Comparison of ENCODE assay signal across 8 mouse cellular contexts in genomic region chr5:91519521-91519920, GRCm38 (mm10). TPM values are rescaled to one million over a fixed set of nuclear protein-coding genes. Genes with fewer than 3 reads are reported as not detected.
DNase-seq lines count a peak whose midpoint lies in the region; ATAC-seq and TF ChIP-seq lines count a peak whose summit lies in the region.

No protein-coding gene starts in this region.

- TF ChIP-seq POLR2A in MEL (IDR thresholded peaks at IDR 0.05; ENCODE audit: control insufficient read depth in 1 of 2, insufficient read depth in 1 of 2, low read depth in 1 of 2, low read length in 2 of 2, poor library complexity in 1 of 2): no peak

- peak overlapping the region; percentile 68; the same call in 1 of the 2 replicates for H3K4me3 ChIP-seq in heart, embryonic 11.5 days (ENCODE audit: low read depth, low read length)
- peak overlapping the region; percentile 48 to 61; a peak in 3 of 4 replicates for H3K4me3 ChIP-seq in MEL (ENCODE audit: control insufficient read depth in 1 of 2, insufficient read depth in 1 of 2, low read depth in 2 of 2, low read length in 2 of 2)
- peak overlapping the region; percentile 62 for H3K4me3 ChIP-seq in embryonic facial prominence, embryonic 15.5 days (replicated peaks)
- H3K4me3 ChIP-seq in limb, embryonic 13.5 days: peak overlapping the region; percentile 58

- peaks cover 12% of the 10 kb centered on the region for H3K4me1 ChIP-seq in heart, embryonic 11.5 days (ENCODE audit: control insufficient read depth, insufficient read depth, low read length)
- H3K4me1 ChIP-seq in MEL (ENCODE audit: control insufficient read depth in 1 of 2, insufficient read depth in 2 of 2, low read length in 2 of 2): peaks cover 0 to 8% of the 10 kb centered on the region in 2 experiments; a peak in 2 of 4 replicates
- H3K4me1 ChIP-seq in embryonic facial prominence, embryonic 15.5 days: peaks cover 20% of the 10 kb centered on the region
- peaks cover 24% of the 10 kb centered on the region for H3K4me1 ChIP-seq in limb, embryonic 13.5 days

- no peaks in the 10 kb centered on the region for H3K27me3 ChIP-seq in heart, embryonic 11.5 days (ENCODE audit: control insufficient read depth, insufficient read depth, low read length)
- H3K27me3 ChIP-seq in MEL (ENCODE audit: control insufficient read depth in 1 of 2, insufficient read depth in 2 of 2, low read length in 2 of 2): no peaks in the 10 kb centered on the region
- H3K27me3 ChIP-seq in embryonic facial prominence, embryonic 15.5 days: no peaks in the 10 kb centered on the region
- H3K27me3 ChIP-seq in limb, embryonic 13.5 days: peaks cover 22% of the 10 kb centered on the region

- intact Hi-C loops in heart, postnatal 36 days (cut with DNase I): loop anchor here (1.0 to 10.0 kb wide), 3 partner anchors 87 to 595 kb away; no protein-coding TSS in a partner anchor

- TF ChIP-seq EP300 in MEL (IDR thresholded peaks at IDR 0.05; ENCODE audit: low read depth in 1 of 2, low read length in 2 of 2): no peak

- H3K79me2 ChIP-seq in MEL (ENCODE audit: control insufficient read depth, insufficient read depth, low read length, poor library complexity): peaks cover 44% of the 10 kb centered on the region

- DNase-seq in heart, postnatal 36 days: no peak
- DNase-seq in MEL (ENCODE audit: low read depth, low spot score): peak; percentile 31
- DNase-seq in gastrocnemius, adult 8-10 months (ENCODE audit: low spot score in 2 of 2): no peak
- DNase-seq in ovary, adult 18-20 months (ENCODE audit: low spot score): no peak
- DNase-seq in right cerebral cortex, adult 18-20 months: no peak

- WGBS in heart, embryonic 11.5 days (ENCODE audit: insufficient replicate concordance): 47% methylated on average over 4 of the region's 4 CpGs
- WGBS in embryonic facial prominence, embryonic 15.5 days: 20% methylated on average over 4 of the region's 4 CpGs
- WGBS in limb, embryonic 13.5 days: 36% methylated on average over 4 of the region's 4 CpGs

- no peaks in the 10 kb centered on the region for H3K9me3 ChIP-seq in heart, embryonic 11.5 days (replicated peaks; ENCODE audit: control insufficient read depth, low read length)
- H3K9me3 ChIP-seq in MEL (replicated peaks; ENCODE audit: insufficient read depth, low read length): no peaks in the 10 kb centered on the region
- no peaks in the 10 kb centered on the region for H3K9me3 ChIP-seq in embryonic facial prominence, embryonic 15.5 days (replicated peaks)
- no peaks in the 10 kb centered on the region for H3K9me3 ChIP-seq in limb, embryonic 13.5 days

- TF ChIP-seq RAD21 in MEL (IDR thresholded peaks at IDR 0.05; ENCODE audit: low read depth, low read length): no peak

- H3K4me2 ChIP-seq in heart, embryonic 11.5 days: peak overlapping the region; percentile 93
- H3K4me2 ChIP-seq in embryonic facial prominence, embryonic 15.5 days (replicated peaks): peak overlapping the region; percentile 92
- H3K4me2 ChIP-seq in limb, embryonic 13.5 days (replicated peaks): peak overlapping the region; percentile 91

- H3K27ac ChIP-seq in heart, embryonic 11.5 days (ENCODE audit: low read depth, low read length): no peak overlapping the region
- no peak overlapping the region for H3K27ac ChIP-seq in MEL (ENCODE audit: control insufficient read depth, low read depth, low read length)
- H3K27ac ChIP-seq in embryonic facial prominence, embryonic 15.5 days (replicated peaks): no peak overlapping the region
- no peak overlapping the region for H3K27ac ChIP-seq in limb, embryonic 13.5 days

- TF ChIP-seq CTCF in MEL (IDR thresholded peaks at IDR 0.05 in 2 of 3, conservative IDR thresholded peaks at IDR 0.05 in 1 of 3; ENCODE audit: control insufficient read depth in 1 of 3, insufficient read depth in 1 of 3, low read depth in 2 of 3, low read length in 3 of 3, poor library complexity in 1 of 3, severe bottlenecking in 1 of 3): no peak

- ATAC-seq in heart, embryonic 11.5 days (replicated peaks; ENCODE audit: insufficient number of reproducible peaks, low FRiP score, low TSS enrichment): no peak
- no peak for ATAC-seq in embryonic facial prominence, embryonic 15.5 days (ENCODE audit: insufficient number of reproducible peaks, low FRiP score, low TSS enrichment, low read depth)
- ATAC-seq in limb, embryonic 13.5 days (ENCODE audit: low FRiP score, low read depth): no peak

- no peak overlapping the region for H3K9ac ChIP-seq in heart, embryonic 11.5 days (ENCODE audit: low read depth, low read length)
- peak overlapping the region; percentile 52 for H3K9ac ChIP-seq in MEL (ENCODE audit: control insufficient read depth, low read depth, low read length, poor library complexity, severe bottlenecking)
- H3K9ac ChIP-seq in embryonic facial prominence, embryonic 15.5 days: no peak overlapping the region
- H3K9ac ChIP-seq in limb, embryonic 13.5 days: no peak overlapping the region

- H3K36me3 ChIP-seq in heart, embryonic 11.5 days (ENCODE audit: control insufficient read depth, insufficient read depth, low read length): no peaks in the 10 kb centered on the region
- H3K36me3 ChIP-seq in MEL (ENCODE audit: control insufficient read depth in 1 of 2, insufficient read depth in 2 of 2, low read length in 2 of 2): peaks cover 0 to 21% of the 10 kb centered on the region in 2 experiments; a peak in 3 of 4 replicates
- no peaks in the 10 kb centered on the region for H3K36me3 ChIP-seq in embryonic facial prominence, embryonic 15.5 days
- no peaks in the 10 kb centered on the region for H3K36me3 ChIP-seq in limb, embryonic 13.5 days

TF ChIP-seq in MEL, 35 proteins besides CTCF, POLR2A, EP300 and RAD21:
- TF ChIP-seq SMC3 (IDR thresholded peaks at IDR 0.05; ENCODE audit: low read depth, low read length) (no peak), POLR2AphosphoS2 (IDR thresholded peaks at IDR 0.05; ENCODE audit: low read length) (no peak), KAT2A (conservative IDR thresholded peaks at IDR 0.05; ENCODE audit: low read depth, low read length) (no peak), POLR2AphosphoS5 (IDR thresholded peaks at IDR 0.05; ENCODE audit: borderline replicate concordance, low read depth, low read length) (no peak), MEF2A (IDR thresholded peaks at IDR 0.05; ENCODE audit: extremely low read depth, insufficient replicate concordance, low read depth, low read length, poor library complexity, severe bottlenecking) (no peak), MXI1 (IDR thresholded peaks at IDR 0.05; ENCODE audit: low read depth, low read length) (no peak), BHLHE40 (IDR thresholded peaks at IDR 0.05; ENCODE audit: borderline replicate concordance, low read depth, low read length) (no peak), ZKSCAN1 (IDR thresholded peaks at IDR 0.05; ENCODE audit: low read depth, low read length) (no peak), CHD1 (IDR thresholded peaks at IDR 0.05; ENCODE audit: low read depth, low read length) (no peak), MYB (IDR thresholded peaks at IDR 0.05; ENCODE audit: low read depth, low read length) (no peak)

RNA-seq across cellular contexts. Expression of gene Parm1, which starts 2.1 kb away (rescaled TPM):
- polyA plus RNA-seq in heart, embryonic 11.5 days (2014; fragmentation: Nextera tagmentation; extraction: Ambion mirVana): 27.0 and 33.9 TPM in 2 replicates
- total RNA-seq in heart, postnatal 36 days (2021): 10 to 100 TPM; 57.1 to 57.7 TPM
- total RNA-seq in MEL (2012; rRNA removed): 18.5 and 19.1 TPM in 2 replicates
- 10 to 100 TPM; 41.0 to 76.1 TPM for polyA plus RNA-seq in MEL (2012; ENCODE audit: insufficient read depth in 1 of 2, insufficient read length in 2 of 2, low read depth in 1 of 2, low replicate concordance in 2 of 2, missing spikeins in 1 of 2)
- polyA plus RNA-seq in embryonic facial prominence, embryonic 15.5 days (2015; fragmentation: Nextera tagmentation; extraction: Ambion mirVana): 25.9 and 28.3 TPM in 2 replicates
- 23.1 and 26.8 TPM in 2 replicates for polyA plus RNA-seq in limb, embryonic 13.5 days (2015; fragmentation: Nextera tagmentation; extraction: Ambion mirVana)
- total RNA-seq in gastrocnemius, adult 8-10 months (2022): 10 to 100 TPM; 18.4 to 26.4 (median 23.3) TPM
